Mouse (Mus musculus) liver, embryonic 14.5 days (tissue): Measurements from ENCODE around the gene Vta1. TPM values are rescaled to one million over a fixed set of nuclear protein-coding genes. Genes with fewer than 3 reads are reported as not detected.

Source experiments
- ATAC-seq: fragments of 200-750 bp; cut with Nextera tagmentation; 2 replicates; pipeline ENCODE4 v1.8.0; 2017; ENCODE audit warnings: moderate number of reproducible peaks, mild to moderate bottlenecking, moderate library complexity; ENCODE audit not compliant: insufficient read depth
- DNase-seq, 3 experiments: peaks; one replicate each; pipeline ENCODE4 v3.0.0-alpha.2; 2012 to 2013; ENCODE audit warnings: low read depth in 3 of 3, low spot score in 3 of 3
- H3K27ac ChIP-seq: fragments of 300-500 bp; sonication (generic); 2 replicates; pipeline ENCODE4 v1.5.1; 2014; ENCODE audit warnings: moderate library complexity, mild to moderate bottlenecking, control low read depth, inconsistent platforms
- H3K27me3 ChIP-seq: fragments of 300-500 bp; sonication (generic); 2 replicates; pipeline ENCODE4 v1.6.1; 2014; ENCODE audit warnings: mild to moderate bottlenecking, low read length, moderate library complexity; ENCODE audit not compliant: control insufficient read depth, insufficient read depth
- H3K36me3 ChIP-seq: fragments of 300-500 bp; sonication (generic); replicated peaks from 2 replicates; pipeline ENCODE4 v1.6.1; 2014; ENCODE audit warnings: low read depth; ENCODE audit not compliant: control insufficient read depth, insufficient read depth
- H3K4me1 ChIP-seq, 2 experiments: fragments of 200-500 bp in 1 of 2; fragments of 300-500 bp in 1 of 2; sonication (generic) in 1 of 2; replicated peaks; 2 replicates each; pipeline ENCODE4 v1.6.1; 2012 to 2014; ENCODE audit warnings: antibody characterized with exemption in 1 of 2, inconsistent platforms in 1 of 2, low read length in 1 of 2; ENCODE audit not compliant: control insufficient read depth in 2 of 2, insufficient read depth in 2 of 2
- H3K4me2 ChIP-seq: fragments of 300-500 bp; sonication (generic); 2 replicates; pipeline ENCODE4 v1.6.1; 2014; ENCODE audit warnings: low read depth, mild to moderate bottlenecking, control low read depth, moderate library complexity
- H3K4me3 ChIP-seq, 2 experiments: fragments of 200-500 bp in 1 of 2; fragments of 300-500 bp in 1 of 2; sonication (generic) in 1 of 2; 2 replicates each; pipeline ENCODE4 v1.5.1; 2012 to 2014; ENCODE audit warnings: low read depth in 2 of 2, low read length in 2 of 2, mild to moderate bottlenecking in 2 of 2, control low read depth in 1 of 2, inconsistent platforms in 1 of 2, moderate library complexity in 1 of 2; ENCODE audit not compliant: insufficient read depth in 1 of 2
- H3K9ac ChIP-seq: fragments of 300-500 bp; sonication (generic); replicated peaks from 2 replicates; pipeline ENCODE4 v1.6.1; 2014; ENCODE audit warnings: mild to moderate bottlenecking, control low read depth, moderate library complexity
- H3K9me3 ChIP-seq: fragments of 300-500 bp; sonication (generic); 2 replicates; pipeline ENCODE4 v1.6.1; 2016; ENCODE audit warnings: low read length, mixed read lengths; ENCODE audit not compliant: control insufficient read depth
- CTCF ChIP-seq: IDR thresholded peaks from 2 replicates; pipeline ENCODE4 v1.5.1; 2016; ENCODE audit warnings: antibody characterized with exemption, low read depth, control low read depth
- EP300 ChIP-seq: IDR thresholded peaks from 2 replicates; pipeline ENCODE4 v1.6.1; 2016; ENCODE audit warnings: antibody characterized with exemption, low read depth
- WGBS: fragments of 180-500 bp; shearing (Covaris S2); extraction: QIAGEN DNeasy Blood & Tissue Kit; methylation state at CpG from one replicate; pipeline ENCODE4 v1.1.7; 2014; ENCODE audit not compliant: insufficient replicate concordance; 5-methylcytosine and 5-hydroxymethylcytosine counted together
- polyA plus RNA-seq, 2 experiments: library from polyadenylated mRNA; depleted of rRNA in 1 of 2; stranded (reverse) in 1 of 2; unstranded in 1 of 2; fragments of >200 nt; fragmentation: Nextera tagmentation in 1 of 2; extraction: Ambion mirVana in 1 of 2; gene quantifications; 2 replicates each; pipeline versions ENCODE4 v1.2.1 to v1.2.3; 2012 to 2014

Gene Vta1
- polyA plus RNA-seq, 2 experiments: 22.8 to 41.4 TPM

GRCm38 (mm10) chr10:14619156-14619555 lies 86.2 kb downstream of the Vta1 start:
- TF ChIP-seq EP300 (no peak), CTCF (no peak)
- no peaks in the 10 kb centered on the region for H3K36me3 ChIP-seq
- no peak overlapping the region for H3K4me2 ChIP-seq
- H3K9me3 ChIP-seq: no peaks in the 10 kb centered on the region
- no peak for ATAC-seq
- DNase-seq: no peak
- H3K9ac ChIP-seq: no peak overlapping the region
- no peak overlapping the region for H3K4me3 ChIP-seq
- no peaks in the 10 kb centered on the region for H3K4me1 ChIP-seq
- 71% methylated on average over 1 of the region's 1 CpGs for WGBS
- no peaks in the 10 kb centered on the region for H3K27me3 ChIP-seq
- H3K27ac ChIP-seq: no peak overlapping the region

DNA sequence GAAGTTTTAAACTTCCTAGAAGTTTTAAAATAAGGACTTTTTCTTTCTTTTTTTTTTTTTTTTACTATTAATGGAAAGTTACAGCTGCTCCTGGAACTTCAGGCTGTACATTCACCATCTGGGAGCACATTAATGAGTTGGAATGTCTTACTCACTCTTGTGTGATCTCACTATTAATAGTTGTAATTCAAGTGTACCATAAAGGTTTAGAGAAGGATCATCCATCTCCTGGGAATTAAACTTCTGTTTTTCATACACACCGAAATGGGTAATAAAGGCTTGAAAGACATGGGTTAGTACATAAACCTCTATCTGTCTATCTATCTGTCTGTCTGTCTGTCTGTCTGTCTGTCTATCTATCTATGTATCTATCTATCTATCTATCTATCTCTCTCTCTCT lies 87.1 kb downstream of the Vta1 start:
- Histone ChIP-seq H3K9me3 (no peaks in the 10 kb centered on the region), H3K4me3 (no peak overlapping the region), H3K27ac (no peak overlapping the region), H3K4me1 (no peaks in the 10 kb centered on the region), H3K9ac (no peak overlapping the region), H3K36me3 (no peaks in the 10 kb centered on the region), H3K4me2 (no peak overlapping the region), H3K27me3 (no peaks in the 10 kb centered on the region)
- WGBS: 69% methylated on average over 1 of the region's 1 CpGs
- DNase-seq (no peak), ATAC-seq (no peak)
- no peak for TF ChIP-seq EP300
- TF ChIP-seq CTCF: no peak

- Histone ChIP-seq H3K27me3 (no peaks in the 10 kb centered on the region), H3K27ac (no peak overlapping the region), H3K4me1 (no peaks in the 10 kb centered on the region), H3K4me3 (no peak overlapping the region), H3K4me2 (no peak overlapping the region), H3K9ac (no peak overlapping the region), H3K9me3 (no peaks in the 10 kb centered on the region), H3K36me3 (no peaks in the 10 kb centered on the region)
- TF ChIP-seq CTCF: no peak
- TF ChIP-seq EP300: no peak
- DNase-seq: no peak
- no peak for ATAC-seq
Observed at GRCm38 (mm10) chr10:14615441-14615840, 89.9 kb downstream of the Vta1 start.

DNA sequence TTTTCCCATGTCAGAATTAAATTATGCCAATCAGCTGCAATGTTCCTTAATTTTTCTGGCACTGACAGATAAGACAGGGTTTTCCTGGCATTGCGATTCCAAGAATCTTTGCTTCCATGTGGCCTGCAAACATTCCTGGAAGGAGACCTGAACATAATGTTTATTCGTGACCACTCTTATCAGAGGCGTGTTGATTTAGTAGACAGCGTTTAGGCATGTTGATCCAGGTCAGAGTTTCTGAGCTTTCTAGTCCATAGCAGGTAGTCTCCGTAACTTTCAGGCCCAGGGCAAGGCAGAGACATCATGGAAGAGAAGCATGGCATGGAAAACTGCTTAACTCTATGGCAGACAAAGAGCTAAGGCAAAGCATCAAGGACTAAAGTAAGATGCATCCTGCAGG lies 97.8 kb downstream of the Vta1 start:
- 63% methylated on average over 5 of the region's 5 CpGs for WGBS
- no peak for ATAC-seq

More for the DNA sequence above, 97.8 kb downstream of the Vta1 start:
- H3K27ac ChIP-seq: no peak overlapping the region
- H3K27me3 ChIP-seq: no peaks in the 10 kb centered on the region
- DNase-seq: no peak
- H3K36me3 ChIP-seq: no peaks in the 10 kb centered on the region
- no peaks in the 10 kb centered on the region for H3K4me1 ChIP-seq
- TF ChIP-seq CTCF (no peak), EP300 (no peak)
- no peak overlapping the region for H3K4me3 ChIP-seq
- no peak overlapping the region for H3K4me2 ChIP-seq
- no peaks in the 10 kb centered on the region for H3K9me3 ChIP-seq
- no peak overlapping the region for H3K9ac ChIP-seq

Other genes with a start within 250 kb of the Vta1 start
- gene Adgrg6, start 159.9 kb downstream of the Vta1 start, polyA plus RNA-seq (2012; rRNA removed): 0.35 and 0.45 TPM in 2 replicates
- 0.38 and 0.44 TPM in 2 replicates for gene Adgrg6, start 159.9 kb downstream of the Vta1 start, polyA plus RNA-seq (2014; fragmentation: Nextera tagmentation; extraction: Ambion mirVana)
- 0.08 and 0.10 TPM in 2 replicates for gene Nmbr, start within 50 bp of the Vta1 start, polyA plus RNA-seq (2012; rRNA removed)
- gene Nmbr, start within 50 bp of the Vta1 start, polyA plus RNA-seq (2014; fragmentation: Nextera tagmentation; extraction: Ambion mirVana): 0.19 TPM in 1 of 2 replicates, not detected in the other
- gene Gje1, start 12.7 kb upstream of the Vta1 start, polyA plus RNA-seq (2012; rRNA removed): not detected in 2 replicates
- not detected in 2 replicates for gene Gje1, start 12.7 kb upstream of the Vta1 start, polyA plus RNA-seq (2014; fragmentation: Nextera tagmentation; extraction: Ambion mirVana)